Mouse (Mus musculus): ENCODE measurements around the gene Gngt1. TPM values are rescaled to one million over a fixed set of nuclear protein-coding genes. Genes with fewer than 3 reads are reported as not detected.

The Gngt1 gene
- total RNA-seq (2014; fragmentation: Nextera tagmentation): not detected in 2 replicates
- total RNA-seq (2017): not detected in 2 replicates

DNA sequence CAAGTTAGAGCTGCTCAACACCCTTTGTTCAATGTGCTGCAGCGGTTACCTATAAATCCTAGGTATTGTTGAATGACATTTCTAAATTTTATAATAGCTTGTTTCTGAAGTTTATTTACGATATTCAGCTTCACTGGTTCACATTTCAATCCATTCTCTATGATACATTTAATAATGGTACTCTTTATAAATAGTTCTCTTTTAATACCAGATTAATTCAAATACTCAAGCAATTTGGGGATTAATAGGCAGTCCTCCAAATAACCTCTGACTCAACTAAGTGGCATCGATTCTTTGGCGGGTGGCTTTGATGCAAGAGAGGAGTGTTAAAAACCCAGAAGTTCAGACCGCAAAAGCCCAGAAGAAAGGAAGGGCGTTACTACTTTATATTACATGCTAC lies at the start of gene Gngt1:
Gngt1 (plus strand) TSS at position 301 of the 400 bp plus-strand sequence.
- ATAC-seq (replicated peaks; ENCODE audit: low FRiP score, low TSS enrichment, poor library complexity, severe bottlenecking): no peak

DNA sequence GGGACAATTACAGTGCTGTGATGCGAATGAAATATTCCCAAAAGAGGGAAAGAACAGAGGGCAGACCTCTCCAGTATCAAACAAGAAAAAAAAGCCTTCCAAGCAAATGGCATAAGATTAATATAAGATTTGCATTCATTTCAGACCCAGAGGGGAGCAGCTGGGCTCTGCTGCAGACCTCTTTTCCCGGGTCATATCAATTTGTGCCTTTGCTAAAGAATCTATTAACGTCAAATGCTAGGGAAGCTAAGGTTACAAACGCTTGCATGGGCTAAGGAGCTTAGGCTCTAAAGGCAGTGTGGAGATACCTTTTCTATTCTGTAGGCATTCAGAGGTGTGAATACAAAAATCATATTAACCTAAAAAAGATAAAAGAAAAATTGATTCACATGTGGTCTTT lies 38.6 kb upstream of the Gngt1 start:
- ATAC-seq (replicated peaks; ENCODE audit: low FRiP score, low TSS enrichment, poor library complexity, severe bottlenecking): no peak

DNA sequence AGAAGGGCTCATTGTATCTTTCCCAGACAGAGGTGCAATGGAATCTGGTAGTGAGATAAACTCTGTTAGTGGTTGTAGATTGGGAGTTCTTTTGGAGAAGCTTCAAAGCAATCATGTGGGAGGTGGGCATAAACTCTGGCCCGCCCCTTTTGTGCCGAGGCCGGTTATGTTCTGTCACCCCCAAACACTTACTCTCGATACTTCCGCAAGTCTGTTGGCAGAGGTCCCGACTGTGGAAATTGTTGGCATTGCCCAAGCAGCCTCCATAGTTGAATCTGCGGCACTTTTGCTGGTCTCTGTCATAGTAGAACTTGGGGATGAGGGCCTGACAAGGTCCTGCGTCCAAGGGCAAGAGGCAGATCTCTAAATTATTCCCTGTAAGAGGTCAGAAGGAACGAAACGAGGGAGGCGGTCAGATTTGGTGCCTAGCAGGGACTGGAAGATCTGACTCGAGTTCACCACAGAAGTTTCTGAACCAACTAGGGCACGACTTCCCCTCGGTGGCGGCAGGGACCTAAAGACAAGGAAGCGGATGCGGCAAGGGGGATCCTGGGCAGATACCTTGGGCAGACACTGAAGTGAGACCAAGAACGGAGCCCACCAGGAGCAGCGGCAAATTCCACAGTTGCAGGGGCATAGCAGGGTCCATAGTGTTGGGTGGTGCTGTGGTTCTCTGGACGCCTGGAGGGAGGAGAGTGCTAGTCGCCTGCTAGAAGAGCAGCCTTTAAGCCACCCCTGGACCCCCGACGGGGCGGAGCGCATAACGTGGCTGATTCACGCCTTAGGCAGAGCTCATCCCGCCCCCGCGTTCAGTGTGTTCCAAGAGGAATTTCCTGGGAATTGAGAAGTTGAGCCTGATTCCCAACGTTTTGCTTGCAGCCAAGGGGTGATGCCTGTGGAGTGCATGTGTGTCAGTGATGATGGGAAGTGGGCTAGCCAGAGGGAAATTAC lies 25.6 kb upstream of the Gngt1 start:
- 0 out of 2 replicates have a peak, but pooled peaks have one; percentile 34 for ATAC-seq (replicated peaks; ENCODE audit: low FRiP score, low TSS enrichment, poor library complexity, severe bottlenecking)

DNA sequence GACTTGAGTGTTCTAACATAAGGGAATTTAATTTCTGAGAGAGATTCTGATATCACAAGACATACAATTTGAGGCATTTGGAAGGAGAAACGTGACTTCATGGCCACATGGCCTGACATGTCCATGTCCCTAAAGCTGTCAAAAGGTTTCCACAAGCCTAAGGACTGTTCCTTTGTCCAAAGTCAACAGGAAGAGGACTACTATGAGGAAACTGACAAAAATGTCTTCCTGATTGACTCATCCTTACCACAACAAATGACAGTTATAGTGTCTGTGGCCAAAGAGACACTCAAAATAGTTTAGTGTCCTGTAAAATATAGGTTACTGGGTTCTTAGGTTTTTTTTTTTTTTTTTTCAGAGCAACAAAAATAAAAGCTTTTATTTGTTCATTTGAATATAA lies 19.9 kb upstream of the Gngt1 start:
- ATAC-seq (replicated peaks; ENCODE audit: low FRiP score, low TSS enrichment, poor library complexity, severe bottlenecking): no peak

DNA sequence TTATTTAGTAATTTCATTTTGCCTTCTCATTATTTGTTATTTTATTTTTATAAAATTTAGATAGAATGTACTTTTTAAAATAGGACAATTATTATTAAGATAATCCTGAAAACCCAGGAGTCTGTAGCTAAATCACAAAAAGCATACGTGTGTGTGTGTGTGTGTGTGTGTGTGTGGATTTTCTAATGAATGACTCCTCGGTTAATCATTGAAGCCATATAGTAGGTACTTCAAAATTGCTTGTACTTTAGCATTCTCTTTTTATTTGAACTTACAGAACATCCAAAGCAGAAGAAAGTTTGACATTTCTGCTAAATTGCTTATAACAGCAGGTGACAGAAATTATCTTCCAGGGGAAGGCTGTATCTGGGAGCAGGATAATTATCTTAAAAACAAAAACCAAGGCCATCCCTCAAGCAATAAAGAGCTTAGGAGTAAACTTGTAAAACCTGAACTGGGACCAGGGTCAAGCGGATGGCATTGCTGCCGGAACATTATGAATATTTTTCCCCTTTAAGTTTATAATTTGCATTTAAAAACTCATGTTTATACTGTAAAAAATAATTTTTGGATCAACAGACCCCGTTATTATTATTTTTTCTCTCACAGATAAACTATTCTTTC lies 10.8 kb upstream of the Gngt1 start:
- no peak for ATAC-seq (replicated peaks; ENCODE audit: low FRiP score, low TSS enrichment, poor library complexity, severe bottlenecking)

DNA sequence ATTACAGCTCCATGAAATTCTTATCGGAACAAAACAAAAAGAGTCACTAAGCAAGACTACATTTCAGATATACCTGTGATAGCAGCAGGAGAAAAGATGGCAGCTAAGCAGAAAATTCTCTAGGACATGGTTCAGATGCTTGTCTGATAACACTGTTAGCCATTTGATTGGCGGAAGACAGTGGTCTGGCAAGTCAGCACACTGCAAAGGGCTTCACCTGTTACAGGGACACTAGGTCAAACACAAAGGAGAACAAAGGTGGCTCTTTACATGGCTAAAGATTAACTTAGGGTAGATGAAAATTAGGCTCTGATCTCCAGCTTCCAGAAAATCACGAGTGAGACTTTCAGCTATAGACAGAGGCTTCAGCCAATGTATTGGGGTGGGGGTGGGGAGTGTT lies 4.8 kb upstream of the Gngt1 start, which contains the start of gene Tfpi2:
Tfpi2 (minus strand) TSS at position 170 of the 400 bp plus-strand sequence.
- ATAC-seq (replicated peaks; ENCODE audit: low FRiP score, low TSS enrichment, poor library complexity, severe bottlenecking): no peak

DNA sequence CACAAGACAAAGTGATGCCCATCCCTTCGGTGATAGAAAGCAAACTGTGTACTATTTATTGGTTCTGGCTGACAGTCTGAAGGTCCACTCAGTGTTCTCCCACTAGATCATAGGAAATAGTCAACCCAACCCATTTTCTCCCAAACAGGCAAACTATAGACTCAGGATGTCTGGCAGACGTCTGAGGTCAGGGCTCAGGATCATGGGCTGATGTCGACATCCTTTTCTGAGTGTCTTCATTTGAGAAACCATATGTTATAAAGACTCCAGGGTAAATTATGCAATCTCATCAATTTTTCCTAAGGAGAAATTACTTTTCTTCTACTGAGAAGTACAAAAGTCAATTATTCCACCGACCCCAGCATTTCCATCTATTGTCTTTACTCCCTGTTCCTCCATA lies 4.5 kb downstream of the Gngt1 start:
- no peak for ATAC-seq (replicated peaks; ENCODE audit: low FRiP score, low TSS enrichment, poor library complexity, severe bottlenecking)

DNA sequence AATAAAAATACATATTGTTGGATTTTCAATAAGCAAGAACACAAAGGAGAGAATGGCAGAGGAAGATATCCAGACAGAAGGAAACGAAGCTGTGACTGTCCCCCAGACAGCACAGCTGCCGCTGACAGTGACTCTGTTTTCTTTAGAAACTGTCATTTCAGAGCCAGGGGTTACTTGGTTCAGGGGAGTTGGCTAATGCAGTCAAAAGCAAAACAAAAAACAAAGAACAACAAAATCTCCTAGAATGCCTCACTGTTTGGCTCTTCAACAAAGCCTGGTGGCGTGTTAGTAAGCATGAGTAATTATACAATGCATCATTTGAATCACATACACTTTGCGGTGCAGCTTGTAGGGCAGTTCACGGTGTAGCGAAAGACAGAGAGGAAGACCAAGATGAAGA lies 5.7 kb downstream of the Gngt1 start:
- ATAC-seq (replicated peaks; ENCODE audit: low FRiP score, low TSS enrichment, poor library complexity, severe bottlenecking): no peak

DNA sequence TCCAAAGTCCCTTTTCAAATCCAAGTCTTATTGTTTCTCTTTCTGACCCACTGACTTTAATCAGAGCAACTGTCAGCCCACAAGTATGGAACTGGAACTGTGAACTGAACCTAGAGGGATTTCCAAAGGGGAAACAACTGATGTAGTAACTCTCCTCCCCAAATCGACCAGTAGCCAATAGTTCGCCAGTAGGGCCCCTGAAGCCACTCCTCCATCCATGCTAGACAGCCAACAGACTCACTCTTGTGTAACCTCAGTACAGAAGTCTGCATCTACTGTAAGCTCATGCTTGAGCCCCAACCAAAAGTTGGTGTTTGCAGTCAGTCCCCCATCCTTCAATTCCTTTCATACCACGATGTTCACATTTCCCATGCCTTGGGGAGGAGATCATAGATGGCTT lies 7.1 kb downstream of the Gngt1 start:
- ATAC-seq (replicated peaks; ENCODE audit: low FRiP score, low TSS enrichment, poor library complexity, severe bottlenecking): no peak

DNA sequence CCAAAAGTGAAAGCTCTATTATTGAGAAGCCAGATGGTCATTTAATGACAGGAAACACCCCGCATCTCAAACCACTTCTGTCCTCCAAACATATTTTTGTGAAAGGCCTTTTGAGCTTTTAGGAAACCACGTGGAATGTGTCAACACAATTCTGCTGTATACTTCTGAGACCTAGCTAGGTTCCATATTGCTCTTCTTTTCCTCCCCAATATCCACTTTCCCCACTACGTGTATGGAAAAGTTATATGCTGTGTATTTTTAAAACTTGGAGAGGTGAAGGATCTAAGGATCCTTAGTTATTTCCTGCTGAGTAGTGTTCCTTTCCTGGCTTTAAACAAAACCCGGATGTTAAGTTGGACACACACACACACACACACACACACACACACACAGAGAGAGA lies 9.9 kb downstream of the Gngt1 start:
- ATAC-seq (replicated peaks; ENCODE audit: low FRiP score, low TSS enrichment, poor library complexity, severe bottlenecking): no peak

DNA sequence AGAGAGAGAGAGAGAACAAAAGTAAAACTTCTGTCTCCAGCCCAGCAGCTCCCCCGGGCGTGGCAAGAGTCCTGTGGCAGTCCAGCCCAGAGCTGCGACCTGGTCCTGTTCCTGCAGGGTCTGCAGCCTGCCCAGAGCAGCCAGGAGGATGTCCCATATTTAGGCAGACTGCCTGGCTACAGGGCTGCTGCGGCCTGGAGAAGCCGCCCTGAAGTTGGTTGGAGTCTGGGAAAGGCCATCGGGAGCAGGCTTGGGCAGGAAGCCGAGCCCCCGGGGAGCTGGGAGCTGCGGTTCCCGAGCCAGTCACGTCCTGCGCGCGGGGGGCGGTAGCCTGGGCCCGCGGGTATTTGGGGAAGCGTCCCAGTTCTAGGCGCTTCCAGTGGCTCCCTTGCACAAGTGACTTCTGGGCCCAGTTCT lies 10.3 kb downstream of the Gngt1 start, which contains the start of gene Gng11:
Gng11 (plus strand) TSS at position 15 of the 417 bp plus-strand sequence.
- peak; percentile 89 for ATAC-seq (replicated peaks; ENCODE audit: low FRiP score, low TSS enrichment, poor library complexity, severe bottlenecking)

DNA sequence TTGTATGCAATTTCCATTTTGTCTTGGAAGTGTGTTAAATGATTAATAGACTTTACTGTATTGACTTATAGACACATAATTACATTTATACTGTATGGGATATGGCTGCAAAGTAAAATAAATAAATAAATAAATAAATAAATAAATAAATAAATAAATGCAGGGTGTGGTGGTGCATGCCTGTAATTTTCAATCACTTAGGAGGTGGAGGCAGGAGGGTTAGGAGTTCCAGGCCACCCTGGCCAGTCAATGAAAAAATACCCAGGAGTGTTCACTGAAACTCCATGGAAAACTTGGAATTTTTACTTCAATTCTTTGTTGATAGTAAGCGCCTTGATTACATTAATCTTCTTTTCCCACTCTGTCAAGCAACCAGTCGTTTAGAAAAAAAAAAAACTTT lies 11.2 kb downstream of the Gngt1 start:
- no peak for ATAC-seq (replicated peaks; ENCODE audit: low FRiP score, low TSS enrichment, poor library complexity, severe bottlenecking)

DNA sequence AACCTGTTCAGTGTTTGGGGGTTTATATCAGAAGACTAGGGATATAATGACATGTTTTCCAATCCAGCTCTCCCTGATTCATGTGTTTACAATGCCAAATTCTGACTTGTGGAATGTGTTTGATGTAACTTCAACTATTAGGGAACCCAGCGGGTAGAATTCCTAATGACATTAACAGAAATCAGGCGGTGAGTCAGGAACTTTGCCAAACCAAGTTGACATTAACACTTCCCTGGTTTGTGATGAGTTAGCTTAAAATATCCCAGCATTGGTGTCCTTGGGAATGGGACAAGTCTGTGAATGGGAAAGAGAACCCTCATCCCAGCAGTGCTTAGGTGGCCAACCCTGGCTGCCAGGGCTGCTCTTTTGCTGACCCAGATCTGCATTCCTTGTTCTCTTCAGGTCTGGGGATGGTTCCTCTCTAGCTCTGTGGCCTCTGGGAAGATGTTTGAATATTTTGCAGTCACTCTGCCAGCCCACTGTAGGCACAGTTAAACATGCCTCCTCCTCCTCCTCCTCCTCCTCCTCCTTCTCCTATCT lies 15.0 kb downstream of the Gngt1 start:
- ATAC-seq (replicated peaks; ENCODE audit: low FRiP score, low TSS enrichment, poor library complexity, severe bottlenecking): no peak

DNA sequence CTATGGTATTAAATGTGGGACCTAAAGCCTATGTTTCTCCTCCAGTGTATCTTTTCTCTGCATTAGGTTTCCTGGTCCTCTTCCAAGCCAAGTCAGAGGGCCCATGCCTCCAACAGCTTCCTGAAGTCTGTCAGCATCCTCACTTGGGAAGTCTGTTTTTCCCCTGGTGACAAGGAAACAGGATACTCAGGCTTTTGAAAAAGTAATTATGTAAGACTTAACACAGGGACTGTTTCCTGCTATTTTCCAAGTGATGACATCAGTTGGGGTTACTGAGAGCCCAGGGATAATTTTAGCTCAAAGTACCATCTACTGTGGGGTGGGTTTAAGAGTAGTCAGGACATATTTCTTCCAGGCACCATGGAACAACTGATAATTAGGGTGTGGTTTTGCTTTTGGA lies 16.0 kb downstream of the Gngt1 start:
- ATAC-seq (replicated peaks; ENCODE audit: low FRiP score, low TSS enrichment, poor library complexity, severe bottlenecking): no peak

DNA sequence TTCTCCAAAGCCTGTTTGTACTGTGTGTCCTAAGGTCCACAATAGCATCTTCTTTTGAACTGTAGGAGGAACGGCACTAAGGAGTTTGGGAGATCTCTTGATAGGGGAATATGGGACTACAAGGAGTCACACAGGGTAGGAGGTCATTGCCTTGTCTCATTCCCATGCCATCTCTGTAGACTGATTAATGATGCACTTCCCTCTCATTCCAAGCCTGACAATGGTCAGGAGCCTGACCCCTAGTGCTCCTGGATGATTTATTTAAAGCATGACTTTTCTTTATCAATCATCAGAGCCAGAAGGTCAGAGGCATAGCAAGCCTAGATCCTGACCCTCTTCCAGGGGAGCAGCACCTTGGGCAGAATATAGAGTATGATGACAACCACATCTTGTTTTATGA lies 29.1 kb downstream of the Gngt1 start:
- no peak for ATAC-seq (replicated peaks; ENCODE audit: low FRiP score, low TSS enrichment, poor library complexity, severe bottlenecking)

DNA sequence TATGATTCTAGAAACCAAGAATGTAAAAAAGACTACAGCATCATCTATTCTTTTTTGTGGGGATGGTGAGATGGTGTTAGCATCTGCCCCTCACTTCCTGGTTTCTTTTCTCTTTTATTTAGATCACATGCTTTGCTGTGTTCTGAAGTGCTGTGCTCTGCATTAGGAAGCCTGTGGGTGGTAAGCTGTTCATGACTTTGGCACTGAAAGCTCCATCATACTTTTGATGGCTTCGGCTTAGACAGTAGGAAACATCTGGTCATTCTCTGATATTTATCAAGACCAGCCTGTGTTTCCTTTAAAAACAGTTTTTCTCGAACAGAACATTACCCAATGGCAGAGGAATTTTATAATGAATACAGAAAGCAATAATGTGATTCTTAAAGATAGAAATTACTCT lies 32.8 kb downstream of the Gngt1 start:
- no peak for ATAC-seq (replicated peaks; ENCODE audit: low FRiP score, low TSS enrichment, poor library complexity, severe bottlenecking)

DNA sequence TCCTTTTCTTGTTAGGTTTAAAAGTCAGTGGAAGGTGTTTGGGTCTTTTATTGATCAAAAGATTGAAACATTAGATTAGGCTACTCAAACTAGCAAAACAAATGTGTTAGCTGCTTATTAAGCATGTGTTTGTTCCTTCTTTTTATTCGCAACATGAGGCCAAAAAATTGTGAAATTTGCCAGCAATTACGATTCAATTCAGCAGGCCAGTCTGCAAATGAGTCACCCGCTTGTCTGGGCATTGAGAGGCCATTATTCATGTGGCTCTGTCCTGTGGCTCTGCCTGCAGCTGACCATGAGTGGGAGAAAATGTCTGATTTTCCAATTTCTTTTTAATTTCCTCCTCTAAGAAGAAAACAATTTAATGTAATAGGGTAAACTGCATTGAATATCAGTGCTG lies 37.4 kb downstream of the Gngt1 start:
- no peak for ATAC-seq (replicated peaks; ENCODE audit: low FRiP score, low TSS enrichment, poor library complexity, severe bottlenecking)

DNA sequence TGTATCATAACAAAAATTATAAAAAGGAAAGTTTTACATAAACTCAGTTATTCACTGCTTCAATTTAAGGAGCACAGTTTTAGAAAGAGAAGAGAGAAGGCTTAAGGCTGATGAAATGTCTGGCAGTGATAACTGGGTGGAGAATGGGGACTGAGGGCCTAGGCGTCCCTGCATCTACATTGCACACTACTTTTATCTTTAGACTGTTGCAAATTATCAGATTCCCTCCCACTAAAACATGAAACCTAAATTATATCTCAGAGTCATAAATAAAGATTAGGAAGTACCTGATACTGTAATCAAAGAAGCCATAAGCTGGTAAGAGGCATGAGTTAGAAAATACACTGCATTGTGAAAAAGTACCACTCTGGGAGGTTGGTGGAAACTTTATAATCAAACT lies 48.2 kb downstream of the Gngt1 start:
- no peak for ATAC-seq (replicated peaks; ENCODE audit: low FRiP score, low TSS enrichment, poor library complexity, severe bottlenecking)
